Mouse (Mus musculus): ENCODE data around the gene Gamt. TPM values are rescaled to one million over a fixed set of nuclear protein-coding genes. Genes with fewer than 3 reads are reported as not detected.

The Gamt gene
- polyA plus RNA-seq, 1 experiment, result 19.7 TPM

DNA sequence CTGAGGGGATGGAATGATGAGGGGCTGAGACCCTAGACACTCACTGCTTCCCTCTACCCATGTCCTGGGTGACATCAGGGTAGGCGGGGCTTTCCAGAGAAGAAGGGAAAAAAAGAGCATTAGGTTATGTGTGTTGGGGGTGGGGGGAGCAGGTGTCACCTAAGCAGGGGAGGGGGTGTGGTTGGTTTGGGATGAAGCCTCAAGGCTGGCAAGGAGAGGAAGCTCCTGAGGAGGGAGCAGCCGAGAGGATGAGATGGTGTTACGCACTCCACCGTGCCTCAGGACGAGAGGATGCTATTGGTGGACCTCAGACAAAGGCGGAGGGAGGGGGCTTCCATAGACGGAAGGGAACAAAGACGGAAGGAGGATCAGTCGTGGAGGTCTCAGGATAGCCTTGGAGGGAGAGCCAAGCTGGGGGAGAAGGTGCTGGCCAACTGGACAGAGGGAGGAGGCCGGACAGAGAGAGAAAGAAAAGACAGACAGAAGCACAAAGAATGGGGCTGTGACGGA lies 39.9 kb upstream of the Gamt start:
- 47% methylated on average over 11 of the region's 11 CpGs for WGBS
- Histone ChIP-seq H3K4me3 (ENCODE audit: extremely low read depth, insufficient read depth, insufficient read length) (no peak overlapping the region), H3K27ac (ENCODE audit: insufficient read depth, low read length) (no peak overlapping the region), H3K4me1 (ENCODE audit: control insufficient read depth, insufficient read depth, insufficient read length) (no peaks in the 10 kb centered on the region), H3K36me3 (ENCODE audit: control insufficient read depth, insufficient read depth, low read length) (no peaks in the 10 kb centered on the region), H3K27me3 (ENCODE audit: control insufficient read depth, insufficient read depth, low read length) (peaks cover 10% of the 10 kb centered on the region)
- DNase-seq (ENCODE audit: low read depth in 1 of 2, low spot score in 2 of 2), result no peak
- TF ChIP-seq CTCF (IDR thresholded peaks at IDR 0.05; ENCODE audit: extremely low read depth, insufficient read depth, insufficient read length, insufficient replicate concordance) (no peak), POLR2A (IDR thresholded peaks at IDR 0.05; ENCODE audit: low read depth, low read length) (no peak)

DNA sequence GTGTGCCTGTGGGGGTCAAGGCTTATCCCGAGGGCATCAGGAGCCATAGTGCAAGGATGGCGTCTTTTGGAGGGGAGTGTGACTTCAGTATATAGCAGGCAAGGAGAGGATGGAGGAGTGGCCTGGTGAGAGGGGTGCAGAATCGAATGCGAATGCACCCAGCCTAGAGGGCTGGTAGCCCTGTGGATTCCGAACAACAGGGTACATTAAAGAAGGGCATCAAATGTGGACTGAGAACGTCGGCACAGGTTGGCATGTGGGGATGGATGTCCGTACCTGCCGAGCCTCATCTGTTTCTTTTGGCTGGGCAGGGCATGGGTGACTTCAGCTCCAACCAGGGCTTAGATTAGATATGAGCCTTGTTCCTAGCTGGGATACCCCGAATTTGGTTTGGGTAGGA lies 39.0 kb upstream of the Gamt start:
- TF ChIP-seq POLR2A (IDR thresholded peaks at IDR 0.05; ENCODE audit: low read depth, low read length), result no peak
- H3K27ac ChIP-seq (ENCODE audit: insufficient read depth, low read length), result no peak overlapping the region
- peaks cover 10% of the 10 kb centered on the region for H3K27me3 ChIP-seq (ENCODE audit: control insufficient read depth, insufficient read depth, low read length)
- 55% methylated on average over 10 of the region's 10 CpGs for WGBS
- no peak for DNase-seq (ENCODE audit: low read depth in 1 of 2, low spot score in 2 of 2)
- H3K4me1 ChIP-seq (ENCODE audit: control insufficient read depth, insufficient read depth, insufficient read length), result no peaks in the 10 kb centered on the region
- H3K4me3 ChIP-seq (ENCODE audit: extremely low read depth, insufficient read depth, insufficient read length), result no peak overlapping the region
- no peaks in the 10 kb centered on the region for H3K36me3 ChIP-seq (ENCODE audit: control insufficient read depth, insufficient read depth, low read length)

DNA sequence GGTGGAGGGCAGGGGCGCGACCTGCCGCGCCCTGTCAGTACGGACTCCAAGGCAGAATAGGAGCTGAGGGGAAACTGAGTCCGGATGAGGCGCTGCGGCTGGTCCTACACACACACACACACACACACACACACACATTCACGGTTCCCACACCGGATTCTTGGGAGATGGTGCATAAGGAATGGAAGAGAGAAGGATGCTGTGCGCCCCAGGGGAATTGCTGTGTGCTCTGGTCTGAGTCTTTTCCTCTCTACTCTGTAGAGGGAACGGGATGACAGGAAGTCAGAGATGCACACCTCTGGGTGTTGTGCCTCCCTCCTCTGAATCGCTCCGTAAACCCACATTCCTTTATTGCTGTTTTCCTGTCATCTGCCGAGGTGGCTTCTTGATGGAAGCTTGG lies 38.5 kb upstream of the Gamt start:
- Histone ChIP-seq H3K27ac (ENCODE audit: insufficient read depth, low read length) (no peak overlapping the region), H3K36me3 (ENCODE audit: control insufficient read depth, insufficient read depth, low read length) (peaks cover 5% of the 10 kb centered on the region), H3K27me3 (ENCODE audit: control insufficient read depth, insufficient read depth, low read length) (peaks cover 7% of the 10 kb centered on the region; the same call in 1 of the 2 replicates), H3K4me1 (ENCODE audit: control insufficient read depth, insufficient read depth, insufficient read length) (no peaks in the 10 kb centered on the region), H3K4me3 (ENCODE audit: extremely low read depth, insufficient read depth, insufficient read length) (no peak overlapping the region)
- no peak for TF ChIP-seq CTCF (IDR thresholded peaks at IDR 0.05; ENCODE audit: extremely low read depth, insufficient read depth, insufficient read length, insufficient replicate concordance)
- TF ChIP-seq POLR2A (IDR thresholded peaks at IDR 0.05; ENCODE audit: low read depth, low read length), result no peak
- WGBS, result 20% methylated on average over 15 of the region's 15 CpGs
- DNase-seq (ENCODE audit: low read depth in 1 of 2, low spot score in 2 of 2), result no peak

DNA sequence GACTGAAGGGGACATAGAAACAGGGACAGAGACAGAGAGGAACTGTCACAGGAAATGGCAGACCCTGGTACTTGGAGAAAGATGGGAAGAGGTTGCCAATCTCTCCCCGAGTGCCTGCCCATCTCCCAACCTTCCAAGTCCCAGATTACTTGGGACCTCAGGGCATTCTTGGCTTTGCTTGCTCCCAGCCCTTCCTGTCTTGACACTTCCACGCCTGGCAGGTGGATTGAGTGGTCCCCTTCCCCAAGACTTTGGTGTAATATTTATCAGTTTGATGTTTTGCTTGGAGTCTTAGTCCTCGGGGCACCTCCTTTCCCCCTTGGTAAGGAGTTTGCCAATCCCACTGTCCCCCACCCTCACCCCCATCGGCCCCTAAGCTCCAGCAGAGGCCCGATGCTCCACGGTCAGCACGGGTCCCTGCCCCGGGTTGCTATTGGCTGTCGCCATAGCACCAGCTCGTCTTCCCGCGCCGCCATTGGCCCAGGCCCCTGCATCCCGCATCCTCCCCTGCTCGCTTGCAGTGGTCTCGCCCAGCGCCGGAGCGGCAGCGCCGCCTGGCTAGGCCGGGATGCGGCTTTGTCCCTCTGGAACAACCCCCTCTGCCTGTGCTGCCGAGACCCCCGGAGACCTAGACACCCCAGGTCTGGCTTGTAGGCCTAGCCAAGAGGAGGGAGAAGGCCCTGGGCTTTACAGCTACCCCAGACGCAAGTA lies 37.9 kb upstream of the Gamt start:
- TF ChIP-seq CTCF (IDR thresholded peaks at IDR 0.05; ENCODE audit: extremely low read depth, insufficient read depth, insufficient read length, insufficient replicate concordance) (no peak), POLR2A (IDR thresholded peaks at IDR 0.05; ENCODE audit: low read depth, low read length) (no peak)
- peaks cover 7% of the 10 kb centered on the region; the same call in 1 of the 2 replicates for H3K27me3 ChIP-seq (ENCODE audit: control insufficient read depth, insufficient read depth, low read length)
- no peaks in the 10 kb centered on the region for H3K4me1 ChIP-seq (ENCODE audit: control insufficient read depth, insufficient read depth, insufficient read length)
- 18% methylated on average over 23 of the region's 26 CpGs for WGBS
- no peak overlapping the region for H3K4me3 ChIP-seq (ENCODE audit: extremely low read depth, insufficient read depth, insufficient read length)
- H3K36me3 ChIP-seq (ENCODE audit: control insufficient read depth, insufficient read depth, low read length), result peaks cover 9% of the 10 kb centered on the region
- H3K27ac ChIP-seq (ENCODE audit: insufficient read depth, low read length), result no peak overlapping the region
- no peak for DNase-seq (ENCODE audit: low read depth in 1 of 2, low spot score in 2 of 2)

DNA sequence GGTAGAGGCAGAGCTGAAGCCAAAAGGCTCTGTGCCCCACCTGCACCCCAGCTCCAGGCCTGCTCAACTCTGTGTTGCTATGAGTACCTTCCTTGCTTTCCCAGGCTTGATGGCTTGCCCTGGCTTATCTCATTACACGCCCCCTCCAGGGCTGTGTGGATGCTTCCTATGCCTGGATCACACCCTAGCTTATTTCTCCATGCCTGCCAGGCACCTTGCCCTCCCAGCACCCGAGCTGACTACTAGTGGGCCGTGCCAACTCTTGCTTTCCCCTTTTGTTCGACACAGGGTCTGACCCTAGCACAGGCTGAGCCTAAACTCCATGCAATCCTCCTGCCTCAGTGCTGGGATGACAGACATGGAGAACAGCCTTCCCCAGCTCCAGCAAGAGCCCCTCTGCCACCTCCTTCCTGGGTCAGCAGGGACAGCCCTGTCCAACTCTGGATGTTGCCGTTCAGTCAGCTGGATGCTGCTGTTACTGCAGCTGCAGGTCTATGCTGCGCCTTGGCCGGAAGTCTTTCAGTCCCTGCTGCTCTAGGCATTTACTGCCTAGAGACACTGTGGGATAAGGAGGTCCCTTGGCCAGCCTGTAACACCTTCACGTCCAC lies 36.8 kb upstream of the Gamt start:
- H3K4me1 ChIP-seq (ENCODE audit: control insufficient read depth, insufficient read depth, insufficient read length), result peaks cover 4% of the 10 kb centered on the region; the same call in 1 of the 2 replicates
- no peak for TF ChIP-seq CTCF (IDR thresholded peaks at IDR 0.05; ENCODE audit: extremely low read depth, insufficient read depth, insufficient read length, insufficient replicate concordance)
- no peak for TF ChIP-seq POLR2A (IDR thresholded peaks at IDR 0.05; ENCODE audit: low read depth, low read length)
- no peak overlapping the region for H3K4me3 ChIP-seq (ENCODE audit: extremely low read depth, insufficient read depth, insufficient read length)
- no peak for DNase-seq (ENCODE audit: low read depth in 1 of 2, low spot score in 2 of 2)
- WGBS, result 72% methylated on average over 8 of the region's 8 CpGs
- peaks cover 7% of the 10 kb centered on the region; the same call in 1 of the 2 replicates for H3K27me3 ChIP-seq (ENCODE audit: control insufficient read depth, insufficient read depth, low read length)
- H3K27ac ChIP-seq (ENCODE audit: insufficient read depth, low read length), result no peak overlapping the region
- peaks cover 12% of the 10 kb centered on the region for H3K36me3 ChIP-seq (ENCODE audit: control insufficient read depth, insufficient read depth, low read length)

DNA sequence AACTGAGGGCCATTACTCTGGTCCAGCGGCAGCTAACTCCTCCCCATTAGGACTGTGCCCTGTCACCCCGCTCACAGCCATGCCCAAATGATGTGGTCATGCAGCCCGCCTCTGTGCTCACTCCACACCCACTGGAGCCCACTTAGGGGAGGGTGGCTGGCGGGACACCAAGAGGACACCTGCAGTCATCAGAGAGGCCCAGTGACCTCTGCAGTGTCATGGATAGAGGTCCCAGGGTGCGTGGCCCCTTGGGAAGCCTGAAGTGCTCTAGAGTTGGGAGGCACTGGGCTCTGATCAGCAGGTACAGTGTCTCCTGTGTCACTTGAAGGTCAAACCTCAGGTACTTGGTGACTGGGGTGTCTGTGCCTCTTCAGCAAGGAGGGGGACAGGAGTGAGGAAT lies 36.0 kb upstream of the Gamt start:
- H3K27me3 ChIP-seq (ENCODE audit: control insufficient read depth, insufficient read depth, low read length), result peaks cover 7% of the 10 kb centered on the region; the same call in 1 of the 2 replicates

More for the DNA sequence above, 36.0 kb upstream of the Gamt start:
- no peak for DNase-seq (ENCODE audit: low read depth in 1 of 2, low spot score in 2 of 2)
- no peak overlapping the region for H3K27ac ChIP-seq (ENCODE audit: insufficient read depth, low read length)
- peaks cover 12% of the 10 kb centered on the region for H3K36me3 ChIP-seq (ENCODE audit: control insufficient read depth, insufficient read depth, low read length)
- peaks cover 4% of the 10 kb centered on the region; the same call in 1 of the 2 replicates for H3K4me1 ChIP-seq (ENCODE audit: control insufficient read depth, insufficient read depth, insufficient read length)
- TF ChIP-seq CTCF (IDR thresholded peaks at IDR 0.05; ENCODE audit: extremely low read depth, insufficient read depth, insufficient read length, insufficient replicate concordance), result no peak
- no peak for TF ChIP-seq POLR2A (IDR thresholded peaks at IDR 0.05; ENCODE audit: low read depth, low read length)
- WGBS, result 82% methylated on average over 5 of the region's 5 CpGs
- H3K4me3 ChIP-seq (ENCODE audit: extremely low read depth, insufficient read depth, insufficient read length), result no peak overlapping the region

All from spleen, adult 2 months (tissue).